Mouse (Mus musculus): ENCODE results near the gene Pex14.

- no peak for TF ChIP-seq CTCF (IDR thresholded peaks at IDR 0.05)
- TF ChIP-seq EP300 (IDR thresholded peaks at IDR 0.05) = no peak
These were observed 164.5 kb downstream of the Pex14 start for GRCm38 (mm10) chr4:148935211-148935610.

Data from lung, postnatal 0 days (tissue).